Mouse (Mus musculus) adrenal gland, adult 2 months (tissue): Measurements from ENCODE around the gene Phrf1. TPM values are rescaled to one million over a fixed set of nuclear protein-coding genes. Genes with fewer than 3 reads are reported as not detected.

Experiments used
- DNase-seq: peaks from one replicate; pipeline ENCODE4 v3.0.0; 2021
- microRNA-seq, 2 experiments: library from miRNA; unstranded; fragments of <30 nt; microRNA quantifications; one replicate each; pipeline ENCODE4 v1.2.0; 2021
- polyA plus RNA-seq: library from polyadenylated mRNA; depleted of rRNA; stranded (reverse); fragments of >200 nt; gene quantifications from 2 replicates; pipeline ENCODE4 v1.2.3, GENCODE M21; 2012; rRNA removed
- total RNA-seq, 2 experiments: library from RNA; stranded (reverse); gene quantifications; 2 replicates each; pipeline ENCODE4 v1.2.3; 2021

Phrf1 gene
- total and polyA plus RNA-seq, 3 experiments = 33.7 to 64.5 (median 61.0) TPM

DNA sequence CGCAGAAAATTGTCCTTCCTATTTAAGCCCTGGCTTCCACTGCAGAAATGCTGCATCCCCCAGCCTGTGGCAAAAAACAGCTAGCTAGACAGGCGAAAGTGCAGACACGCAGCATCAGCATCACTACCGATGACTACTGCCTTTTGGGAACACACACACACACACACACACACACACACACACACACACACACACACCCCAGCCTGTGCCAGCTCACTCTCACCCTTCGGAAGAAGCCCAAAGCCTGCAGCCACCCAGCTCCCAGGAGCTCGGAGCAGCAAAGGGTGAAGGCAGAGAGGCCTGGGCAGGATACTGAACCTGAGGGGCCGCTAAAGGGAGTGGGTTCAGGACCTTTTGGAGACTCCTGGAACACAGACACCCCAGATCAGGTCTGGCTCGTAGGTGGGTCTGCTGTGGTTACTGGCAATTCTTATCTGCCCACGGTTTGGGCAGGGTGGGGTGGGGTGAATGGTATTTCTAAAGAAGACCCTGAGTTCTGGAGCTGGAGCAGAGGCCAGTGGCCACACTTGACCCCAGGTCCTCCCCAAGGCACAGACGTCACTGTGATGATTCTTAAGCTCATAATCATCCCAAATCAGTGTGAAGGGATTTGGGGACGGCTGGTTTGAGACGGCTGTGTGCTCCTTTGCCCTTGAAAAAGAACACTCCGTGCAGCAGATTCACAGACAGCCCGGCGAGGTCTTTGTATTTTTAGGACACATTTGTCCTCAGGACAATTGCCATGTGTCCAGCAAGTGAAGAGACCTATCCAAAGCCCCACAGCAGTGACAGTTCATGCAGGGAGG, 64.2 kb downstream of the Phrf1 start:
- DNase-seq = no peak

DNA sequence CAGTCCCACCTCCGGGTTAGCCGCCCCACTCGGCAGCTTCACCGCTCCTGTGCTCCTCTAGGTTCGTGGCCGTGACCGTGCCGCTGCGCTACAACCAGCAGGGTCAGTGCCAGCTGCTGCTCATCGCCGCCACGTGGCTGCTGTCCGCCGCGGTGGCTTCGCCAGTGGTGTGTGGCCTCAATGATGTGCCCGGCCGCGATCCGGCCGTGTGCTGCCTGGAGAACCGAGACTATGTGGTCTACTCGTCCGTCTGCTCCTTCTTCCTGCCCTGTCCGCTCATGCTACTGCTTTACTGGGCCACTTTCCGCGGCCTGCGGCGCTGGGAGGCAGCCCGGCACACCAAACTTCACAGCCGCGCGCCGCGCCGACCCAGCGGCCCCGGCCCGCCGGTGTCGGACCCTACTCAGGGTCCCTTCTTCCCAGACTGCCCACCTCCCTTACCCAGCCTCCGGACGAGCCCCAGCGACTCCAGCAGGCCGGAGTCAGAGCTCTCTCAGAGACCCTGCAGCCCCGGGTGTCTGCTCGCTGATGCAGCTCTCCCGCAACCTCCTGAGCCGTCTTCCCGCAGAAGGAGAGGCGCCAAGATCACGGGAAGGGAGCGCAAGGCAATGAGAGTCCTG, 65.4 kb downstream of the Phrf1 start:
- peak; percentile 74 for DNase-seq

DNA sequence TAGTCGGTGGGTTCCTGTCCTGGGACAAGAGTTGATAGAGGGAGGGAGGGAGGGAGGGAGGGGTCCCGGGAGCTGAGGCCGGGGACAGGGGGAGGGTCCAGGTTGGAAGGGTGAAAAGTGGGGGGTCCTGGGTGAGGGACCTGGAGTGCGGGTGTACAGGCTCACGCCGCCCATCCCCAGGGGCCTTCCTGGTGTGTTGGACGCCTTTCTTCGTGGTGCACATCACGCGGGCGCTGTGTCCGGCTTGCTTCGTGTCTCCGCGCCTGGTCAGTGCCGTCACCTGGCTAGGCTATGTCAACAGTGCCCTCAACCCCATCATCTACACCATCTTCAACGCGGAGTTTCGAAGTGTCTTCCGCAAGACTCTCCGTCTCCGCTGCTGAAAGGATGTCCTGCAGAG, 65.9 kb downstream of the Phrf1 start:
- no peak for DNase-seq

DNA sequence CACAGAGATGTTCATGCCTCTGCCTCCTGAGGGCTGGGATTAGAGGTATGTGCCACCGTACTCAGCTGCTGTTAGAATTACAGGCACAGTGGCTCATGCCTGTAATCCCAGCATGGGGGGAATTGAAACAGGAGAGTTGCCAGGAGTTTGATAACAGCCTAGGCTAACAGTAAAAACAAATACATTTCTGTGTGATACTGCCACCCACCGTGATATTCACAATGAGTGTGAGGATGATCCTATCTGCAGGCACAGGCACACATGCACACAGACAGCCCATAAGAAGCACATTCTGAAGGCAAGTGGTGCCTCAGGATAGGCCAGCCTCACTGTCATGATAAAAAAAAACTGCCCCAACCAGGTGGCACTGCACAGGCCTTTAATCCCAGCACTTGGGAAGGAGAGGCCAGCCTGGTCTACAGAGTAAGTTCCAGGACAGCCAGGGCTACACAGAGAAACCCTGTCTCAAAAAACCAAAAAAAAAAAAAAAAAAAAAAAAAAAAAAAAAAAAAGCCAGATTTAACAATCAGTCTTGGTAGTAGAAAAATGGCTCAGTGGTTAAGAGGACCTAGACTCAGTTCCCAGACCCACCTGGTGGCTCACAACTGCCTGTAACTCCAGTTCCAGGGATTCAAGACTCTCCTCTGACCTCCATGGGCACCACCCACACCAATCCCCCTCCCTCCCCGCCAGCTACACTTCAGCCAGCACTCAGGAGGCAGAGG, 69.5 kb downstream of the Phrf1 start:
- DNase-seq = no peak

DNA sequence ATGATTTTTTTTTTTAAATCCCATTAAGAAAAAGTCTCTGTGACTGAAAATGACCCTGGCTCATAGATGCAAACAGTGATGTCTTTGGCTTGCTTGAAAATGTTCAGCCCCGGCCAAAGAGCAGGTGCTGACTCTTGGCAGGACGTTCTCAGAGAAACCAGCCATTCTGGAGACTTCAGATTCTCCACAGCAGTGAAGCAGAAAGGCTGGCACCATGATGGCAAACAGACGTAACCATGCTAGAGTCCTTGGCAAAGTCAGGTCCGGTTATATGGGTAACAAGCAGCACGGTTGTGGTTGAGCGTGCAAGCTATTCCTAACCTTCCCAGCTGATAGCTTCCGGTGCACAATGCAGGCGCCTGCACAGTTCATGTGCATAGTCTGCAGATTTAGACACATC, 70.6 kb downstream of the Phrf1 start:
- DNase-seq = no peak

DNA sequence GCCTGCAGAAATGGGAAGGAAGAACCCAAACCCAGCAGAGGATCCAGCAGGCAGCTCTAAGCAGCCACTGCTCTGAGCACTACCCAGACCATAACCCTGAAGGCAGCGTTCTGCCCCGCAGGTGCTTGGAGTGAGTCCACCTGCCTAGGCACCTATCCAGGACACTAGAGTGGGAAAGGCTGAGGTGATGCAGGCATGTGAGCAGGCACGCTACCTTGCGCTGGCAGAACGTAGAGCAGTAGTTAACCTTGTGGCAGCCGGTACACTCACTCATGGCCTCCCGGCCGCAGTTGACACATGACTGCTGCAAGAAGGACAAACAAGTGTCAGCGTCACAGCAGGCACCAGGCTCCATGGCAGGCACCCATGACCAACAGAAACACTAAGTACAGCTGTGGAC, 72.8 kb downstream of the Phrf1 start:
- peak; percentile 65 for DNase-seq

DNA sequence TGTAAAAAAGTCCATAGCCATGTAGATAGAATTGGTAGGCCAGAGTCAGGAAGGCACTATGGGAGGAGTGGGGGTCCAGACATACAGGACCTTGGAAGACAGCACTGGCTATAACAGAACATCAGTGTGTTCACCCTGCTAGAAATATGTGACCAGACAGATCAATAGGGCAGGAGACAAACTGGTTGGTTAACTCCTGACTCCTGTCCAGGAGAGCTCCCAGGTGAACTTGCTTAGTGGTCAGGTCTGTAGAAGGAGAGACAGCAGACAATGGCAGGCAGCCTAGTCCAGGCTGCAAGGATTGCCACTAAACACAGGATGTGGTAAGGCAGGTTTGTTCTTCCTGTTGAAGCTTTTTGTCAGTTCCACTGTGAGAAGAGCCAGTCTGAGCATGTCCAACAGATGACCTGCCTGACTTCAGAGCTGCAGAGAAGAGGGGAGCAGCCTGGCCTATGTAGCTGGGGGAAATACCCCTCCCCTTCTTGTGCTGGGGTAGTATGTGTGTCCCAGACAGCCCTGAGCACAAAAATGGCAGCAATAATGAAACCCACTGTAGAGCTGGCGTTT, 74.2 kb downstream of the Phrf1 start:
- no peak for DNase-seq

DNA sequence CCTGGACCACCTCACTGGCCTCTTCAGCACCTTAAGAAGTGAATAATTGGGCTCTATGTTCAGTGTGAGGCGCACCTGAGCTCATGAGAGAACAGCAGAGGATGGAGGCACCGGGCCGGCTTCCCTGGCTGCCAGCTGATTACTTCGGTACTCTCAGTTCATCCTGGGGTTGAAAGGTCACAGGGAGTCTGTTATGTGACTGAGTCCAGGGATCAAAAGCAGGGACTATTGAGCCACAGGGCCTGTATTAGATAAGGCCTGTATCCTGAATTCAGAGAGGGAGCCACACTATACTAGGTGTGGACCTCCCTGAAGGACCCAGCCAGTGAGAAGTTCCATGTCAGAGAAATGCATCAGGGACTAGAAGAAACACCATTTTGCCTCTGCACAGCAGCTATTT, 76.0 kb downstream of the Phrf1 start:
- DNase-seq = no peak

Small RNA genes lying within 50 kb of the gene (microRNA-seq; reads per million reads assigned to microRNA genes)
- gene Mir210 = 210 to 212 reads per million in 2 experiments

Other genes starting within 250 kb of the Phrf1 start
Only the 30 nearest of the 31 such genes appear.
- gene Ifitm3, start 218.0 kb upstream of the Phrf1 start, total RNA-seq = 100 to 1,000 TPM; 102 to 148 TPM
- 140 and 146 TPM in 2 replicates for gene Ifitm3, start 218.0 kb upstream of the Phrf1 start, polyA plus RNA-seq
- under 1 TPM in 1 of 2 experiments, not detected in 1; 0.93 TPM for gene Ifitm6, start 210.9 kb upstream of the Phrf1 start, total RNA-seq
- gene Ifitm6, start 210.9 kb upstream of the Phrf1 start, polyA plus RNA-seq = 0.39 and 1.2 TPM in 2 replicates
- not detected for gene Gm17387, start 199.7 kb upstream of the Phrf1 start, total RNA-seq
- not detected in 2 replicates for gene Gm17387, start 199.7 kb upstream of the Phrf1 start, polyA plus RNA-seq
- 1 to 10 TPM; 1.4 to 3.0 TPM for gene B4galnt4, start 167.7 kb upstream of the Phrf1 start, total RNA-seq
- 1.7 and 5.1 TPM in 2 replicates for gene B4galnt4, start 167.7 kb upstream of the Phrf1 start, polyA plus RNA-seq
- gene Pkp3, start 150.6 kb upstream of the Phrf1 start, total RNA-seq = 1 to 10 TPM in 1 of 2 experiments, under 1 TPM in 1; 0.89 to 1.5 TPM
- gene Pkp3, start 150.6 kb upstream of the Phrf1 start, polyA plus RNA-seq = 0.68 and 1.4 TPM in 2 replicates
- gene Sigirr, start 128.2 kb upstream of the Phrf1 start, total RNA-seq = 1 to 10 TPM; 2.8 to 5.3 TPM
- gene Sigirr, start 128.2 kb upstream of the Phrf1 start, polyA plus RNA-seq = 6.7 and 8.7 TPM in 2 replicates
- gene Ano9, start 111.0 kb upstream of the Phrf1 start, total RNA-seq = under 1 TPM in 1 of 2 experiments, not detected in 1; 0.17 TPM
- 0.17 and 0.25 TPM in 2 replicates for gene Ano9, start 111.0 kb upstream of the Phrf1 start, polyA plus RNA-seq
- 10 to 100 TPM; 27.7 to 37.9 TPM for gene Ptdss2, start 106.4 kb upstream of the Phrf1 start, total RNA-seq
- 38.2 and 41.7 TPM in 2 replicates for gene Ptdss2, start 106.4 kb upstream of the Phrf1 start, polyA plus RNA-seq
- 100 to 1,000 TPM; 301 to 302 TPM for gene Rnh1, start 55.9 kb upstream of the Phrf1 start, total RNA-seq
- gene Rnh1, start 55.9 kb upstream of the Phrf1 start, polyA plus RNA-seq = 214 and 394 TPM in 2 replicates
- gene Hras, start 34.8 kb upstream of the Phrf1 start, total RNA-seq = 10 to 100 TPM; 65.5 to 99.1 TPM
- 41.8 and 47.1 TPM in 2 replicates for gene Hras, start 34.8 kb upstream of the Phrf1 start, polyA plus RNA-seq
- gene Lrrc56, start 34.6 kb upstream of the Phrf1 start, total RNA-seq = 1 to 10 TPM; 6.3 to 8.0 TPM
- gene Lrrc56, start 34.6 kb upstream of the Phrf1 start, polyA plus RNA-seq = 8.0 and 8.7 TPM in 2 replicates
- gene Lmntd2, start 14.7 kb upstream of the Phrf1 start, total RNA-seq = under 1 TPM; 0.17 TPM
- gene Lmntd2, start 14.7 kb upstream of the Phrf1 start, polyA plus RNA-seq = 0.81 and 1.2 TPM in 2 replicates
- gene Rassf7, start 12.9 kb upstream of the Phrf1 start, total RNA-seq = 1 to 10 TPM; 2.0 to 6.0 TPM
- 14.1 and 18.1 TPM in 2 replicates for gene Rassf7, start 12.9 kb upstream of the Phrf1 start, polyA plus RNA-seq
- 10 to 100 TPM in 1 of 2 experiments, 1 to 10 TPM in 1; 7.4 to 12.2 TPM for gene Irf7, start 37.7 kb downstream of the Phrf1 start, total RNA-seq
- gene Irf7, start 37.7 kb downstream of the Phrf1 start, polyA plus RNA-seq = 155 and 171 TPM in 2 replicates
- 10 to 100 TPM in 1 of 2 experiments, 1 to 10 TPM in 1; 1.9 to 17.1 TPM for gene Cdhr5, start 48.0 kb downstream of the Phrf1 start, total RNA-seq
- gene Cdhr5, start 48.0 kb downstream of the Phrf1 start, polyA plus RNA-seq = 9.0 and 18.5 TPM in 2 replicates
- not detected for gene Sct, start 50.3 kb downstream of the Phrf1 start, total RNA-seq
- 0.93 and 1.2 TPM in 2 replicates for gene Sct, start 50.3 kb downstream of the Phrf1 start, polyA plus RNA-seq
- under 1 TPM in 1 of 2 experiments, not detected in 1; 0.31 TPM for gene Drd4, start 63.2 kb downstream of the Phrf1 start, total RNA-seq
- 0.62 and 12.1 TPM in 2 replicates for gene Drd4, start 63.2 kb downstream of the Phrf1 start, polyA plus RNA-seq
- gene Deaf1, start 98.9 kb downstream of the Phrf1 start, total RNA-seq = 10 to 100 TPM; 27.8 to 30.5 TPM
- gene Deaf1, start 98.9 kb downstream of the Phrf1 start, polyA plus RNA-seq = 18.7 and 34.4 TPM in 2 replicates
- 10 to 100 TPM; 26.9 to 34.8 TPM for gene Tmem80, start 99.0 kb downstream of the Phrf1 start, total RNA-seq
- 32.7 and 33.5 TPM in 2 replicates for gene Tmem80, start 99.0 kb downstream of the Phrf1 start, polyA plus RNA-seq
- gene Eps8l2, start 110.1 kb downstream of the Phrf1 start, total RNA-seq = 1 to 10 TPM; 2.7 to 3.0 TPM
- gene Eps8l2, start 110.1 kb downstream of the Phrf1 start, polyA plus RNA-seq = 2.6 and 3.8 TPM in 2 replicates
- gene Taldo1, start 163.4 kb downstream of the Phrf1 start, total RNA-seq = 100 to 1,000 TPM; 640 to 700 TPM
- 260 and 309 TPM in 2 replicates for gene Taldo1, start 163.4 kb downstream of the Phrf1 start, polyA plus RNA-seq
- gene Gatd1, start 185.4 kb downstream of the Phrf1 start, total RNA-seq = 10 to 100 TPM; 29.7 to 41.1 TPM
- 49.5 and 58.2 TPM in 2 replicates for gene Gatd1, start 185.4 kb downstream of the Phrf1 start, polyA plus RNA-seq
- 1 to 10 TPM; 1.6 to 2.8 TPM for gene Cend1, start 200.7 kb downstream of the Phrf1 start, total RNA-seq
- 1.00 and 1.2 TPM in 2 replicates for gene Cend1, start 200.7 kb downstream of the Phrf1 start, polyA plus RNA-seq
- 100 to 1,000 TPM; 125 to 172 TPM for gene Slc25a22, start 209.1 kb downstream of the Phrf1 start, total RNA-seq
- 234 and 236 TPM in 2 replicates for gene Slc25a22, start 209.1 kb downstream of the Phrf1 start, polyA plus RNA-seq
- gene Pidd1, start 215.2 kb downstream of the Phrf1 start, total RNA-seq = 1 to 10 TPM; 1.4 to 1.5 TPM
- gene Pidd1, start 215.2 kb downstream of the Phrf1 start, polyA plus RNA-seq = 9.2 and 11.2 TPM in 2 replicates
- 1,000 to 10,000 TPM in 1 of 2 experiments, 100 to 1,000 TPM in 1; 577 to 1,228 TPM for gene Rplp2, start 218.6 kb downstream of the Phrf1 start, total RNA-seq
- gene Rplp2, start 218.6 kb downstream of the Phrf1 start, polyA plus RNA-seq = 207 and 254 TPM in 2 replicates
- gene Pnpla2, start 226.4 kb downstream of the Phrf1 start, total RNA-seq = 1,000 to 10,000 TPM in 1 of 2 experiments, 100 to 1,000 TPM in 1; 905 to 1,265 TPM
- 1,146 and 1,725 TPM in 2 replicates for gene Pnpla2, start 226.4 kb downstream of the Phrf1 start, polyA plus RNA-seq
- gene Cracr2b, start 232.3 kb downstream of the Phrf1 start, total RNA-seq = 10 to 100 TPM; 10.3 to 12.4 TPM
- 42.0 and 54.5 TPM in 2 replicates for gene Cracr2b, start 232.3 kb downstream of the Phrf1 start, polyA plus RNA-seq
- 100 to 1,000 TPM; 325 to 452 TPM for gene Cd151, start 238.6 kb downstream of the Phrf1 start, total RNA-seq
- 899 and 918 TPM in 2 replicates for gene Cd151, start 238.6 kb downstream of the Phrf1 start, polyA plus RNA-seq
- 100 to 1,000 TPM in 1 of 2 experiments, 10 to 100 TPM in 1; 84.4 to 140 TPM for gene Polr2l, start 246.3 kb downstream of the Phrf1 start, total RNA-seq
- 68.5 and 71.0 TPM in 2 replicates for gene Polr2l, start 246.3 kb downstream of the Phrf1 start, polyA plus RNA-seq